Mouse (Mus musculus) heart, embryonic 13.5 days (tissue): ENCODE results near the gene Plrg1. TPM values are rescaled to one million over a fixed set of nuclear protein-coding genes. Genes with fewer than 3 reads are reported as not detected.

ENCODE experiments used
- ATAC-seq: fragments of 200-750 bp; cut with Nextera tagmentation; 2 replicates; pipeline ENCODE4 v1.8.0; 2017; ENCODE audit warnings: moderate TSS enrichment; ENCODE audit not compliant: insufficient number of reproducible peaks, low FRiP score, low TSS enrichment; ENCODE audit errors: extremely low read depth
- H3K27ac ChIP-seq: fragments of 300-500 bp; sonication (generic); replicated peaks from 2 replicates; pipeline ENCODE4 v1.5.1; 2015; ENCODE audit warnings: moderate library complexity, mild to moderate bottlenecking, inconsistent platforms
- H3K27me3 ChIP-seq: fragments of 300-500 bp; sonication (generic); replicated peaks from 2 replicates; pipeline ENCODE4 v1.6.1; 2015; ENCODE audit warnings: mild to moderate bottlenecking, inconsistent platforms
- H3K36me3 ChIP-seq: fragments of 300-500 bp; sonication (generic); 2 replicates; pipeline ENCODE4 v1.6.1; 2015; ENCODE audit warnings: mild to moderate bottlenecking, inconsistent platforms
- H3K4me1 ChIP-seq: fragments of 300-500 bp; sonication (generic); 2 replicates; pipeline ENCODE4 v1.6.1; 2015; ENCODE audit warnings: inconsistent platforms
- H3K4me2 ChIP-seq: fragments of 300-500 bp; sonication (generic); 2 replicates; pipeline ENCODE4 v1.6.1; 2015; ENCODE audit warnings: inconsistent platforms, mild to moderate bottlenecking, moderate library complexity
- H3K4me3 ChIP-seq: fragments of 300-500 bp; sonication (generic); 2 replicates; pipeline ENCODE4 v1.5.1; 2015; ENCODE audit warnings: moderate library complexity, mild to moderate bottlenecking, inconsistent platforms
- H3K9ac ChIP-seq: fragments of 300-500 bp; sonication (generic); 2 replicates; pipeline ENCODE4 v1.6.1; 2015; ENCODE audit warnings: inconsistent platforms, mild to moderate bottlenecking, moderate library complexity
- H3K9me3 ChIP-seq: fragments of 300-500 bp; sonication (generic); 2 replicates; pipeline ENCODE4 v1.6.1; 2016; ENCODE audit warnings: inconsistent platforms
- WGBS: fragments of 180-500 bp; shearing (Covaris S2); methylation state at CpG from one replicate; pipeline ENCODE4 v1.1.7; 2015; ENCODE audit warnings: mixed read lengths; 5-methylcytosine and 5-hydroxymethylcytosine counted together
- polyA plus RNA-seq: library from polyadenylated mRNA; unstranded; fragments of >200 nt; fragmentation: Nextera tagmentation; extraction: Ambion mirVana; gene quantifications from 2 replicates; pipeline ENCODE4 v1.2.1, GENCODE M21; 2015

Plrg1 gene
- polyA plus RNA-seq, 1 experiment from 2014 or later: 56.5 TPM

DNA sequence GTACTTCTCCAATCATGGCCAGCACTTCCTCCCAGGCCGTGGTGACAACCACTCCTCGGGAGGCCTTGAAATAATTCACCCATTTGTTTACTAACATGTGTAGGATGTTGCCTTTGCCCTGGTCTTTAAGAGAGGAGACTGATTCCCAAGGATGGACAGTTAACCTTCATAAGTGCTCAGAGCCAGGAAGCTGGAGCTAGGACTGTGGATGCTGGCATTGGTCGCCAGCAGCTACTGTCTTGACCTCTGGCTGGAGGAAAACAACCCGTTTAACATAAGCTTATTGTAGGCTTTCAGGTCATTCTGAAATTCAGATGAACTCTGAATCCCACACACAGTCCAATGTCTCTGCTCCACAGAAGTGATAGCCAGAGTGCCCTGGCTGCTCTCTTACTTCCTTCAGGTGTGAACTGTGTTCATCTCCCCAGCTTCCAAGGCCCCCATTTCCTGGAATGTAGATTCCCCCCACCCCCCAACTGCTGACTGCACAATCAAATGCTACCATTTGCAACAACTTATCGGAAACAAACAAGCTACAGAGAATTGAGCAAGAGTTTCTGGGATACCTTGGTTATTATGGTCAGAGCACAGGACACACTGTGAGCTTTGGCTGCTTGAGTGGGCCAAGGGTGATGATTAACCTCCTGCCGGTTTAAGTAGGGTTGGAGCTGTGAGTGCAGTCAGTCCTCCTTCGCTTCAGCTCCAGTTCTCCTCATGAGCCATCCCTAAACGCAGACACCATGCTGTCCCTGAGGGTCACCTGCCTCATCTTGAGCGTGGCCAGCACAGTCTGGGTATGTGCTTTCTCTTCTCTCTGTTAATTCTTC lies 29.6 kb upstream of the Plrg1 start, which contains the start of gene Fga:
TSS of gene Fga (plus strand) at position 602 of the 827 bp plus-strand sequence.
- H3K9me3 ChIP-seq: no peaks in the 10 kb centered on the region
- ATAC-seq: no peak

DNA sequence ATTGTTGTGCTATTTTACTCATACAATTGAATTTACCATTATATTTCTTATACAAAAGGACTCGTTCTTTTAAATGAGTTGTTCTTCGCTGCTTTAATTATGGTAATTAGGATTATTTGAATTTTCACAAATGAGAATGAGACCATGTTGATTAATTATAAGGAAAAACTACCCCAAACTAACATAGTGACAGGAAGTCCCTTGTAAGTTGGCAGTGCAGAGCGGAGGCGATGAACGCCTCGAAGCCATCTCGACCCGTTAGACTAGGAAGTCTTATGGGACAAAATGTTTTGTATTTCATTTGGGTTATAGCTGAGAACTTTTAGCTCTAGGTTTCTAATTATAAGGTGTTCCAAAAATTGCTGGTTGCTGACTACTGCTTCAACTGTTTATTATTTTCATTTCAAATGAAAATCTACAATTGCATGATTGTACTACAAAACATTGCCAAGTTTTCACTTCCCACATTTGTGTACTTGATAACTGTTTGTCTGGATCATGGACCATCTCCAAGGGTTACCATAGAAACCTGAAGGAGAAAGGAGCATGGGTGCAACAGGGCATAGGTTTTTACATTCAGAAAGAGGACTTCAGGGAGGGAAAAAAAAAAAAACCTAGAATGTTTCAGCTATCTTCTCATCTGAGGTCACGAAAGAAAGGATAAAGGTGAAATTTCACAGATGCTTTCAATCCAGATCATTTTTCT lies 27.6 kb upstream of the Plrg1 start:
- Histone ChIP-seq H3K27ac (no peak overlapping the region), H3K4me1 (no peaks in the 10 kb centered on the region), H3K9ac (no peak overlapping the region), H3K36me3 (no peaks in the 10 kb centered on the region), H3K4me3 (no peak overlapping the region), H3K27me3 (no peaks in the 10 kb centered on the region), H3K4me2 (no peak overlapping the region), H3K9me3 (no peaks in the 10 kb centered on the region)
- ATAC-seq: no peak
- 85% methylated on average over 9 of the region's 9 CpGs for WGBS

More for the DNA sequence above, 29.6 kb upstream of the Plrg1 start, which contains the start of gene Fga:
- Histone ChIP-seq H3K27ac (no peak within 1 kb of the TSS), H3K4me1 (no peaks in the 10 kb centered on the region), H3K9ac (no peak within 1 kb of the TSS), H3K4me2 (no peak within 1 kb of the TSS), H3K27me3 (no peaks in the 10 kb centered on the region), H3K4me3 (no peak within 1 kb of the TSS), H3K36me3 (no peaks in the 10 kb centered on the region)
- 64% methylated on average over 9 of the region's 9 CpGs for WGBS

DNA sequence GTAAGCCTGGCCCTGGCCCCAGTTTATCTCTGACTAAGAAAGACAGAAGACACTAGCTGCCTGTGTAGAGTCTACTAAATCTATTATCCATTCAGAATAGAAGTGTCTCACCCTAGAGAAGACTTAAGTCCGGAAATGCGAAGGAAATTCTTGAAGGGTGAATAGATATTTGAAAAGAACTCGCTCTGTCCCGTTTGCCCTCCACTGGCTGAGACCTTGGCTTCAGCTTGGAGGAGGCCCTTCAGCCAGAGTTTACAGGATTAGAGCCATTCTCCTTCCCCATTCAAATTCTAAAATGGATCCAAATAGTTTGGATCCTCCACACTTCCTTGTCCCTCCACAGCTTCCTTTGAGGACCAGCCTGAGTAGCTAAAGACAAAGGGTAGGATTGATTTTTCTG lies 25.0 kb upstream of the Plrg1 start:
- Histone ChIP-seq H3K36me3 (no peaks in the 10 kb centered on the region), H3K4me3 (no peak overlapping the region), H3K4me2 (no peak overlapping the region), H3K4me1 (no peaks in the 10 kb centered on the region), H3K27me3 (peaks cover 5% of the 10 kb centered on the region; the same call in 1 of the 2 replicates), H3K9me3 (no peaks in the 10 kb centered on the region), H3K9ac (no peak overlapping the region), H3K27ac (no peak overlapping the region)
- ATAC-seq: no peak
- WGBS: 75% methylated on average over 4 of the region's 4 CpGs

DNA sequence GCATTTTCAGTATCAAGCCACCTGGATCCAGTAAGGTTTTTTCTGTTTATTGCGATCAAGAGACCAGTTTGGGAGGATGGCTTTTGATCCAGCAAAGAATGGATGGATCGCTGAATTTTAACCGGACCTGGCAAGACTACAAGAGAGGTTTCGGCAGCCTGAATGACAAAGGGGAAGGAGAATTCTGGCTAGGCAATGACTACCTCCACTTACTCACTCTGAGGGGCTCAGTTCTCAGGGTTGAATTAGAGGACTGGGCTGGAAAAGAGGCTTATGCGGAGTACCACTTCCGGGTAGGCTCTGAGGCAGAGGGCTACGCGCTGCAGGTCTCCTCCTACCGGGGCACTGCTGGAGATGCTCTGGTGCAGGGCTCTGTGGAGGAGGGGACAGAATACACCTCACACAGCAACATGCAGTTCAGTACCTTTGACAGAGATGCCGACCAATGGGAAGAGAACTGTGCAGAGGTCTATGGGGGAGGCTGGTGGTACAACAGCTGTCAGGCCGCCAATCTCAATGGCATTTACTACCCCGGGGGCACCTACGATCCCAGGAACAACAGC lies 22.5 kb upstream of the Plrg1 start:
- Histone ChIP-seq H3K27me3 (peaks cover 5% of the 10 kb centered on the region; the same call in 1 of the 2 replicates), H3K9ac (no peak overlapping the region), H3K27ac (no peak overlapping the region), H3K9me3 (no peaks in the 10 kb centered on the region), H3K4me1 (no peaks in the 10 kb centered on the region), H3K4me3 (no peak overlapping the region), H3K4me2 (peak overlapping the region; percentile 31; the same call in 1 of the 2 replicates), H3K36me3 (no peaks in the 10 kb centered on the region)
- WGBS: 48% methylated on average over 13 of the region's 13 CpGs
- no peak for ATAC-seq

DNA sequence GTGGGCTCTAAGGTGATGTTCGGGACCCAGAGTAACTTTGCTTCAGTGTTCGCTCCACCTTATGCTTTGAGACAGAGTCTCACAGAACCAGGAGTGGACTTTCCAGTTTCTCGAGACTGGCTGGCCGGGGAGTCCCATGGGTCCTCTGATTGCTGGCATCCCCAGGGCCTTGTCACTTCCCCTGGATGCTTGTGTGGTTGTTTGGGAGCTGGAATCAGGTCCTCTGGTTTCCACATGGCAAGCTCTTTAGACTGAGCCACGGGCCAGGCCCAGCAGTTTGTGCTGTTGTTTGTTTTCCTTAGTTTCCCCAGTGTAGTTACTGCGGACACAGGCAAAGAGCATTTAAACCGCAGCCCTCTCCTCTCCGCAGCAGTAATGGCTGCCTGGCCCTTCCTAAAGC lies 21.5 kb upstream of the Plrg1 start:
- Histone ChIP-seq H3K27ac (no peak overlapping the region), H3K36me3 (no peaks in the 10 kb centered on the region), H3K4me3 (no peak overlapping the region), H3K9ac (no peak overlapping the region), H3K27me3 (peaks cover 5% of the 10 kb centered on the region; the same call in 1 of the 2 replicates), H3K4me1 (no peaks in the 10 kb centered on the region), H3K4me2 (no peak overlapping the region), H3K9me3 (no peaks in the 10 kb centered on the region)
- WGBS: 73% methylated on average over 8 of the region's 8 CpGs
- ATAC-seq: no peak

DNA sequence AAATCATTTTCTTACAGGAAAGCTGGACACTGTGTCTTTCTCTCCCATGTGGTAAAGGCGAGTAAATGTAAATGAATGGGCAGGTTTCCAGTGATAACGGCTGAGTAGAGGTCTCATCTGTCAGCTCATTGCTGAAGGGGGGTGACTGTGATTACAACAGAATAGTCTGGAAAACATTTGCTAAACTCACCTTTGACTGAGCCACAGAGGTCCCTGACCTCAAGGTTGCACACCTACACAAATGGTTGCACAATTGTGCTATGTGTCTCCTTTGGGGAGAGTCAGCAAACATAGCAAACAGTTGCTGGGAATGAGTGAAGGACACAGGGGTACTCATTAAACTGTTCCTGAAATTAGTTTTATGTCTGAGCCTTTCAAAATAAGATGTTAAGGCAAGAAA lies 16.5 kb upstream of the Plrg1 start:
- no peak for ATAC-seq
- no peaks in the 10 kb centered on the region for H3K9me3 ChIP-seq
- no peak overlapping the region for H3K4me2 ChIP-seq
- no peaks in the 10 kb centered on the region for H3K27me3 ChIP-seq
- H3K27ac ChIP-seq: no peak overlapping the region
- no peaks in the 10 kb centered on the region for H3K4me1 ChIP-seq
- H3K9ac ChIP-seq: no peak overlapping the region
- H3K4me3 ChIP-seq: no peak overlapping the region
- 62% methylated on average over 2 of the region's 2 CpGs for WGBS
- H3K36me3 ChIP-seq: no peaks in the 10 kb centered on the region

DNA sequence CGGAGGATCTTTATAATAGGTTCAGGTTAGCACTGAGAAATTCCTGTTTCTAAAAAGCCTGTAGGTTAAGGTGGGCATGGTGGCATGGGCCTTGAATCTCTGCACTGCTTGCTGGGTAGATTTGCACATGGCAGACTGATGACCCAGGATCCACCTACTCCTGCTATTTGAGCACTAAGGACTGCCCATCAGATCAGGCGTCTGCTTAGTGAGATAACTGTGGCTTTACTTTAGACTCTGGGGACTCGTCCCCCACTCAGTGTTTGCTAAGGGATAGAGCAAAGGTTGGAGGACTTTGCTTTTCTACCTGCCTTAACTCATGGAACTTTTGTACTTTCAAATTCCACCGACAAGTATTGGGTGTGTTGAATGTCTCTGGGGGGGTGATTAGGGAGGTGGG lies 15.7 kb upstream of the Plrg1 start:
- H3K27me3 ChIP-seq: no peaks in the 10 kb centered on the region
- no peak overlapping the region for H3K4me2 ChIP-seq
- WGBS: 47% methylated on average over 4 of the region's 4 CpGs
- no peak overlapping the region for H3K9ac ChIP-seq
- H3K27ac ChIP-seq: no peak overlapping the region
- no peaks in the 10 kb centered on the region for H3K4me1 ChIP-seq
- no peak overlapping the region for H3K4me3 ChIP-seq
- no peaks in the 10 kb centered on the region for H3K36me3 ChIP-seq
- no peak for ATAC-seq
- H3K9me3 ChIP-seq: no peaks in the 10 kb centered on the region

DNA sequence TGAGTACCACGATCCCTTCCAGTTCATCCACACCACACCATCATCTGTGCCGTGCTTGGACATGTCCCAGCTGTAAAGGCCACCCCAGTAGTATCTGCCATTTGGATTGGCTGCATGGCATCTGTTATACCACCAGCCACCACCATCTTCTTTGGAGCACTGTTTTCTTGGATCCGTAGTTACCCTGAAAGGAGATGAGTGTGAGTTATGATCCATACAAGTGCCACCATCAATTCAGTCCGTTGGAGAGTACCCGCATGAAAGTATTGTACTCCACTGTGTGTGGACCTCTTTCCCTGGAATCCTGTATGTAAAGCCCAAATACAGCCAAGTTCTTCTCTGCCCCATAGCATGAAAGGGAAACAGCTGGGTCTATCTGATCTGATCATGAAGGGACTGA lies 12.9 kb upstream of the Plrg1 start:
- Histone ChIP-seq H3K4me1 (no peaks in the 10 kb centered on the region), H3K36me3 (no peaks in the 10 kb centered on the region), H3K27ac (no peak overlapping the region), H3K4me3 (no peak overlapping the region), H3K9me3 (no peaks in the 10 kb centered on the region), H3K27me3 (no peaks in the 10 kb centered on the region), H3K9ac (no peak overlapping the region), H3K4me2 (no peak overlapping the region)
- 78% methylated on average over 5 of the region's 5 CpGs for WGBS
- ATAC-seq: no peak

DNA sequence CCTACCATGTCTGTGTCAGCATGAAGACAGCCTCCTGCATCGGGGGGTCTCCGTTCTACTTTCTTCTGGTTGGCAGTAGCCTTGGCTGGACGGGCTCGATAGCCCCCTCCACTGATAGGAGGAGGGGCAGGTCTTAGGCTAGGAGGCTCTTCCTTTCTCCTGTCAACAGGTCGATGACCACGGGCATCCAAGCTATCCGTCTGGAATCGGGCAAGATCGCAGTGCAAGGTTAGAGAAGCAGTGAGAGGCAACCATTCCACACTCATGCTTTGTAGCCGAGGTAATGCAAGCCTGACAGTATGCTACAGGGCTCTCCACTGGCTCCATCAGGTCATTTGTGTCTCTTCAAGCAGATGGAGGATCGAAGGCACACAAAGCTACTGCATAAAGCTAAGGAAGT lies 8.7 kb upstream of the Plrg1 start:
- Histone ChIP-seq H3K4me3 (no peak overlapping the region), H3K4me1 (no peaks in the 10 kb centered on the region), H3K4me2 (no peak overlapping the region), H3K9me3 (no peaks in the 10 kb centered on the region), H3K27ac (no peak overlapping the region), H3K36me3 (no peaks in the 10 kb centered on the region), H3K9ac (no peak overlapping the region), H3K27me3 (no peaks in the 10 kb centered on the region)
- no peak for ATAC-seq
- WGBS: 67% methylated on average over 11 of the region's 11 CpGs

DNA sequence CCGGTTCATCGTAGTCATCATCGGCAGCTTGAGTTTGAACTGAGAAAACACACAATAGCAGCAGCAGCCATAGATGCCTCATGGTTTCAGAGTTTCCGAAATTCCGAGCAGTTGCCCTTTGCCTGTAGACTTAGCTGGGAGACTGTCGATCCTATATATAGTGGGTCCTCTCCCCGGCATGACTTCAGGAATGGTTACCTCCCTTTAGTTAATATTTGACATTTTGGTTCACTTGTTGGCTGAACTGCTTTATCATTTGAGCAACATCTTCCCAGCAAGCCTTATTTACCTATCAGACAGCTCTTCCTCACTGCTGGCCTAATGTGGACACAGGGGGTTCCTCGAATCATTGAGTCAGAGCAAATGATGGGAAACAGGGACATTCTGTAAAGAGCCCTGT lies 5.6 kb upstream of the Plrg1 start, which contains the start of gene Fgb:
TSS of gene Fgb (minus strand) at position 184 of the 400 bp plus-strand sequence.
- Histone ChIP-seq H3K9me3 (no peaks in the 10 kb centered on the region), H3K4me2 (no peak within 1 kb of the TSS), H3K27ac (no peak within 1 kb of the TSS), H3K4me3 (no peak within 1 kb of the TSS), H3K4me1 (no peaks in the 10 kb centered on the region), H3K27me3 (no peaks in the 10 kb centered on the region), H3K36me3 (no peaks in the 10 kb centered on the region), H3K9ac (no peak within 1 kb of the TSS)
- 74% methylated on average over 8 of the region's 8 CpGs for WGBS
- no peak for ATAC-seq

DNA sequence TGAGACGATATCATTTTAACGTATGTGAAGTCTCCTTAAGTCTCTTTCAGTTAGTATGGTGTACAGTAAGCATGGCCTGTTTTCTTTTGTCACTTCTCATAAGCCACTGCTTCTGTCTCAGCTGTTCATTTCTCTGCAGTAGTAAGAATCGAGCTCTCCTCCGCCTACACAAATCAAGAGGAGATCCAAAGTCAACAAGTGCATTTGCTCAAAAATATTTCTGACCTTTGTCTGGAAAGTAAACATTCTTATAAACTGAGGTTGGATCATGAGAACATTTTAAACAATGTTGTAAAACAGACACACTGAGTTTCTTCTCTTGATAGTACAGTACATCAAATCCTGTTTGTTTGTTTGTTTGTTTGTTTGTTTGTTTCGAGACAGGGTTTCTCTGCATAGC lies 4.7 kb upstream of the Plrg1 start:
- no peak for ATAC-seq
- no peak overlapping the region for H3K4me3 ChIP-seq
- H3K36me3 ChIP-seq: no peaks in the 10 kb centered on the region
- no peaks in the 10 kb centered on the region for H3K4me1 ChIP-seq
- no peak overlapping the region for H3K27ac ChIP-seq
- no peaks in the 10 kb centered on the region for H3K27me3 ChIP-seq
- H3K9me3 ChIP-seq: no peaks in the 10 kb centered on the region
- WGBS: 57% methylated on average over 5 of the region's 5 CpGs
- H3K9ac ChIP-seq: no peak overlapping the region
- H3K4me2 ChIP-seq: no peak overlapping the region
